Mouse (Mus musculus) liver, adult 2 months (tissue): Measurements from ENCODE around the gene Il17rd.

Experiments
- CTCF ChIP-seq: fragments of 200-500 bp; IDR thresholded peaks from 2 replicates; pipeline ENCODE4 v1.5.1; 2011; ENCODE audit warnings: low read depth, low read length, control low read depth
- POLR2A ChIP-seq: fragments of 200-500 bp; IDR thresholded peaks from 2 replicates; pipeline ENCODE4 v1.6.1; 2011; ENCODE audit warnings: low read length, control low read depth; ENCODE audit not compliant: insufficient read depth; ENCODE audit errors: extremely low read depth

DNA sequence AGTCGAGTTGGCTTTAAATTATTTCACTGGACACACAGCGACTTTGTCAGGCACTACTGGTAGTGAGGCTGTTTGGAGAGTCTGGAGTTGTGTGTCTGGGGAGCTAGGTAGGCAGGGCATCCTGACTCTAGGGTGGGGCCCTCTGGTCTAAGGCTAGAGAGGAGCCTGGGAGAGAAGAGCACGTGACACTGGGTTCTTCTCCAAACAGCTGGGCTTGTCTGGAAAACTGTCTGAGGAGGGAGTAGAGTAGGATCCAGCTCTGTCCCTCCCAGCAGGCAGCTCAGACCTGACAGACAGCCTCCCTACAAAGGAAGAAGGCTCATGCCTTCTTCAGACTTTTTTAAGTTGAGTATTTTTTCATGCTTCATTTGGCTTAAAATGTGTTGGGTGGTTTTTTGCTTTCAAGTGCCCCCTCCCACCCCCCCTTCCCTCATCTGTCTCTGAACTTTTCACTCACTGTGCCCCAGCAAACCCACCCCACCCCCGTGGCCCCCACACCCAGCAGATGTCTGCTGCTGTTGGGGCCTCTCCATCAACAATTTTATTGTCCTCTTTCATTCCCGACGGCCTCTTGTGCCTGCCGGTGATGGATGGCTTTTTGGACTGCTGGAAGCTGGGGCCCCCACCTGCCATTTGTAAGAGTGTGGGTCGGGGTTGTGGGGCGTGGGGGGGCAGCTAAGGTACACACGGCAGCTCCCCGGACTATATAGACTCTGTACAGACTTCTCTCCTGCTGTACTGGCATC is 5.7 kb downstream of the Il17rd start:
- no peak for TF ChIP-seq POLR2A
- TF ChIP-seq CTCF: no peak
